Comparison of ENCODE assay signal across 12 mouse cellular contexts in genomic region chr5:100226571-100227235, GRCm38 (mm10).
DNase-seq lines count a peak whose midpoint lies in the region; ATAC-seq and TF ChIP-seq lines count a peak whose summit lies in the region.
"Had no signal": no experiment of that assay in that cellular context is flagged by ENCODE, and none has a peak within 500 bp of the region (broad histone marks: within the 10 kb centered on the region; RNA-seq: fewer than 3 reads in every experiment).

No protein-coding gene starts in this region.

- 71% methylated on average over 17 of the region's 17 CpGs for WGBS in hindbrain, postnatal 0 days
- 75% methylated on average over 17 of the region's 17 CpGs for WGBS in hindbrain, embryonic 16.5 days
- 50% methylated on average over 17 of the region's 17 CpGs for WGBS in limb, embryonic 11.5 days

- H3K4me3 ChIP-seq in hindbrain, postnatal 0 days (ENCODE audit: low read length): no peak overlapping the region
- H3K4me3 ChIP-seq in hindbrain, embryonic 16.5 days (ENCODE audit: low read length): no peak overlapping the region
- no peak overlapping the region for H3K4me3 ChIP-seq in limb, embryonic 11.5 days (ENCODE audit: low read depth, low read length)
- H3K4me3 ChIP-seq: heart, adult 2 months; liver, embryonic 15.5 days had no signal

- H3K36me3 ChIP-seq in hindbrain, postnatal 0 days (ENCODE audit: insufficient read depth, low read length): no peaks in the 10 kb centered on the region
- H3K36me3 ChIP-seq in hindbrain, embryonic 16.5 days (ENCODE audit: control insufficient read depth, insufficient read depth, low read length): no peaks in the 10 kb centered on the region
- H3K36me3 ChIP-seq in limb, embryonic 11.5 days (ENCODE audit: control insufficient read depth, insufficient read depth, low read length): no peaks in the 10 kb centered on the region
- H3K36me3 ChIP-seq: liver, embryonic 15.5 days had no signal

- H3K4me2 ChIP-seq in hindbrain, postnatal 0 days (ENCODE audit: low read depth, low read length): no peak overlapping the region
- no peak overlapping the region for H3K4me2 ChIP-seq in hindbrain, embryonic 16.5 days (ENCODE audit: low read length)
- no peak overlapping the region for H3K4me2 ChIP-seq in limb, embryonic 11.5 days (ENCODE audit: low read depth, severe bottlenecking)
- H3K4me2 ChIP-seq: liver, embryonic 15.5 days had no signal

- H3K9me3 ChIP-seq in hindbrain, postnatal 0 days (ENCODE audit: low read length): no peaks in the 10 kb centered on the region
- no peaks in the 10 kb centered on the region for H3K9me3 ChIP-seq in hindbrain, embryonic 16.5 days (ENCODE audit: control insufficient read depth, low read length)
- H3K9me3 ChIP-seq in limb, embryonic 11.5 days (ENCODE audit: control insufficient read depth, low read length): no peaks in the 10 kb centered on the region
- H3K9me3 ChIP-seq: liver, embryonic 15.5 days had no signal

- no peak for TF ChIP-seq POLR2A in brain, embryonic 14.5 days (IDR thresholded peaks at IDR 0.05; ENCODE audit: borderline replicate concordance, extremely low read depth, insufficient read depth, insufficient read length, poor library complexity, severe bottlenecking)

- H3K4me1 ChIP-seq in hindbrain, postnatal 0 days (ENCODE audit: insufficient read depth, low read length): no peaks in the 10 kb centered on the region
- no peaks in the 10 kb centered on the region for H3K4me1 ChIP-seq in hindbrain, embryonic 16.5 days (ENCODE audit: control insufficient read depth, insufficient read depth, low read depth, low read length)
- H3K4me1 ChIP-seq in limb, embryonic 11.5 days (ENCODE audit: control insufficient read depth, insufficient read depth, low read length): peaks cover 7% of the 10 kb centered on the region
- H3K4me1 ChIP-seq: liver, embryonic 15.5 days had no signal

- no peak for TF ChIP-seq CTCF in hindbrain, postnatal 0 days (IDR thresholded peaks at IDR 0.05; ENCODE audit: low read depth)
- TF ChIP-seq CTCF in brain, embryonic 14.5 days (IDR thresholded peaks at IDR 0.05; ENCODE audit: borderline replicate concordance, extremely low read depth, insufficient read depth, insufficient read length): no peak

- ATAC-seq in hindbrain, postnatal 0 days: no peak
- ATAC-seq in hindbrain, embryonic 16.5 days: no peak; the same call in 1 of the 2 replicates
- ATAC-seq in limb, embryonic 11.5 days (ENCODE audit: insufficient number of reproducible peaks, low FRiP score, low TSS enrichment, low read depth): peak; percentile 60; the same call in 1 of the 2 replicates

- H3K9ac ChIP-seq in hindbrain, postnatal 0 days (replicated peaks; ENCODE audit: low read length): no peak overlapping the region
- no peak overlapping the region for H3K9ac ChIP-seq in hindbrain, embryonic 16.5 days (ENCODE audit: low read depth, low read length)
- H3K9ac ChIP-seq in limb, embryonic 11.5 days (ENCODE audit: low read length): no peak overlapping the region
- H3K9ac ChIP-seq: liver, embryonic 15.5 days had no signal

- H3K27ac ChIP-seq in hindbrain, postnatal 0 days: no peak overlapping the region
- H3K27ac ChIP-seq in hindbrain, embryonic 16.5 days (ENCODE audit: low read depth, low read length): no peak overlapping the region
- H3K27ac ChIP-seq in limb, embryonic 11.5 days (replicated peaks; ENCODE audit: low read depth, low read length): 0 out of 2 replicates have a peak overlapping the region, but pooled peaks have one; percentile 15
- H3K27ac ChIP-seq: heart, adult 2 months; liver, embryonic 15.5 days had no signal

- H3K27me3 ChIP-seq in hindbrain, postnatal 0 days (ENCODE audit: insufficient read depth, low read length): no peaks in the 10 kb centered on the region
- no peaks in the 10 kb centered on the region for H3K27me3 ChIP-seq in hindbrain, embryonic 16.5 days (replicated peaks; ENCODE audit: control insufficient read depth, insufficient read depth, low read length)
- no peaks in the 10 kb centered on the region for H3K27me3 ChIP-seq in limb, embryonic 11.5 days (ENCODE audit: control insufficient read depth, insufficient read depth, low read length)
- H3K27me3 ChIP-seq: liver, embryonic 15.5 days had no signal

- peak; percentile 28 for DNase-seq in hindbrain, postnatal 0 days (ENCODE audit: low spot score)
- DNase-seq in brain, embryonic 14.5 days (ENCODE audit: low read depth): peak; percentile 37
- DNase-seq in embryo, embryonic 11 days: peak; percentile 69
- peak; percentile 64 for DNase-seq in limb, embryonic 11.5 days (ENCODE audit: low spot score)
- no peak for DNase-seq in layer of hippocampus, postnatal 25 days (ENCODE audit: extremely low spot score in 1 of 2, low spot score in 1 of 2)
- no peak for DNase-seq in adrenal gland, postnatal 25 days
- DNase-seq: adrenal gland, postnatal 36 days; cerebellum, adult 18-20 months; heart, adult 2 months; kidney, adult 8-10 months had no signal

Comparison
In these comparisons a context has a peak if more than half of its experiments do, and no peak if none do; other contexts are left out.
1. DNase-seq: peak in hindbrain, postnatal 0 days (single experiment), brain, embryonic 14.5 days (single experiment), embryo, embryonic 11 days (single experiment) and limb, embryonic 11.5 days (single experiment); none in layer of hippocampus, postnatal 25 days (0 of 2) and adrenal gland, postnatal 25 days (single experiment).